Mouse (Mus musculus) cerebellum, postnatal 10 days (tissue): Measurements from ENCODE around the gene Cfap20.

Experiments used
- DNase-seq, 2 experiments: peaks; one replicate each; pipeline ENCODE4 v3.0.0; 2021; ENCODE audit warnings: mixed read lengths in 2 of 2

The Cfap20 gene

DNA sequence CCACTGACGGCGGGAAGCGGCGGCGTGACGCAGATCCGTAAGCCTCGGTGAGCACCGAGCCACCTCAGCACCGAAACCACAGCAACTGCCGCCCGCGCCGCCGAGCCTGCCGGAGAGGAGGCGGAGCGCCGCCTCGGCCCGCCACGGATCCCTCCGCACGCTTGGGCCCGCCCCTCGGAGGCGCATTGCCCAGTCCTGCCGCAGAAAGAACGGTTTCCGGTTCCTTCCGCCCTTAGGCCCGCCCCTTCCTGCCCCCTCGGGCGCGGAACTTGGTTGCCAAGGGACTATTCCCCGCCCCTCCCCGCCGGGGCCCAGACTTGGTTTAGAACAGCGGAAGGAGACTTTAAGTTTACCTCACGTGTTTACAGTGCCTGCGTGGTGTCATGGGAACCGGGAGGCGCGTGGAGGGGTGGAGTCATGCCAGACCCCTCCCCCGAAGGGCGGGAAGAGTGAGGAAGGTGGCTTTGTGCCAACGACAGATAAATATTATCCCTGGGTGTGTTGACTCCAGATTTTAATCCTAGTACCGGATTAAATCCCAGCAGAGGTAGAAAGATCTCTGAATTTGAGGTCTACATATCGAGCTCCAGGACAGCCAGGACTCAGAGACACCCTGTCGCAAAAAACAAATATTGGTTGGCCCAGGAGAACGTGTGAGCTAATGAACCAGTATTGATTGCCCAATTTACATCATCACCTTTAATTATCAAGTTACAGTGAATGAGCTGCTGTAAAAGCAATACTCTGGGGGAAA is at the start of gene Cfap20:
Gene Cfap20, minus strand, starts transcription at position 184 of the 754 bp plus-strand sequence.
- peak; percentile 100 for DNase-seq

DNA sequence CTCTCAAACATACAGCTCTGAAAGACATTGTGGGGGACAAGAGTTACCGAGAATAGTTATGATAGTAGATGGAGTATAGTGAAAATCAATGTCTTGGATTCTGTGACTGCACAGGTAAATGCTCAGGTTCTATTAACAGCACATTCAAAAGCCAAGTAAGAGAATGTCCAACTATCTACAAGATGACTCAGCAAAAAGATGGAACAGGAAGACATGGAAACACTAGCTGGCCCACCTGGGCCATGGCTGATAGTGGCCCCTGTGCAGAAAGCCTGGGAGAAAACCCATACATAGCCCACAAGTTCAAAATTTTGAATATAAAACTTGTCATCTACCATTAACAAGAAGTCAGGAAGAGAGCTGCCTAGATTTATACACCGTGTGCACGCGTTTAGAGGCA is 35.3 kb upstream of the Cfap20 start:
- no peak for DNase-seq

GRCm38 (mm10) chr8:95468995-95469394 is 34.3 kb upstream of the Cfap20 start:
- no peak for DNase-seq

- DNase-seq: peak; percentile 14 to 19
Measured at GRCm38 (mm10) chr8:95466543-95466942, 31.9 kb upstream of the Cfap20 start.

DNA sequence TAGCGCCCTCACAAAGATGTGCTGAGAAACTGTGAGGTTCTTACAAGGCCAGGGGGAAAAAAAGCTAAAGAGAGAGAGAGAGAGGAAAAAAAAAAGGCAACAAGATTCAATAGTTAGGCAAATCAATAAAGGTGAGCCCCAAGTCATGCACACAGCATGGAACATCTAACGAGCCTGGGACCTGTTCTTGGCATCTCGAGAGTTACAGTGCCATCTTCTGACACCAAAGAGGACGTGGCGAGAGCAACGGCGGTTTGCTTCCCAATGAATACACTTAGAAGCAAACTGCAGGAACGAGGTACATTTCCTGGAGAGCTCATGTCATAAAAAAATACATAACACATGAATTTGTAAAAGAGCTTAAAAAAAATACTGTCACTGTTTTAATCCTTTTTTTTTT is 17.8 kb upstream of the Cfap20 start:
- DNase-seq: no peak

DNA sequence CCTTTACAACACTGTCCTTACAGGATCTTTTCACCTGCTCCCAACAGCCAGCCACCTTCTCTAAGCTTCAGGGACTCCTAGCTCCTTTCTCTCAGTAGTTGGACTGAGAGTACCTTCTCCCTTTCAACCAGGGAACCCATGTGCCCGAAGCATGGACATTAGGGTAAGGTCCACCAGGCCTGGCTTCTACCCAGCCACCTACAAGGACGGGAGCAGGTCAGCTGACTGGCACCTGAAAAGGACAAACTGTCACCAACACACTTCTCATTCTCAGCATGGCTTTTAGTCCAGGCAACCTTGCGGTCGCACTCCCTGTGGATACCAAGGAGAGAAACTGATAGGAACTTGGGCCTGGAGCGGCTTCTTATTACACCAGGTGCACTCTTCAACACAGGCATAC is 15.6 kb upstream of the Cfap20 start:
- no peak for DNase-seq

DNA sequence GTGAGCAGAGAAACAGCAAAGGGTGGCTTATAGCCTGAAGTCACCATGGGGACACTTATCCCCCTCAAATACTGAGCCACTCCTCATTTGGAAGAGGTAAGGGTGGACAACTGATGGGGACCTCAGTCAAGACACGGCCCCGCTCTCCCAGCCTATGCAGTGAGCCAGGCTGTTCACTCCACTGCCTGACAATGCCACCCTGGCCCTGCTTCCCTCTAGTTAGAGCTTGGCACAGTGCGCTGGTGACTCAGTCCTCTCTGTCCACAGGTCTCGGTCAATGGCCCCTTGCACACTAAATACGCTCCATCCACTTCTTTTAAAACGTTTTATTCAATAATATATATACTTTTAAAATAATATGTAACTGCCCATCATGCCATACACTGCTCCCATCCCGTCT is 13.0 kb upstream of the Cfap20 start:
- DNase-seq: no peak

- no peak for DNase-seq
Measured at GRCm38 (mm10) chr8:95445042-95445441, 10.4 kb upstream of the Cfap20 start.

GRCm38 (mm10) chr8:95441491-95442039 is 6.9 kb upstream of the Cfap20 start:
- DNase-seq: no peak

- DNase-seq: no peak
Measured at GRCm38 (mm10) chr8:95440168-95440709, 5.6 kb upstream of the Cfap20 start.

DNA sequence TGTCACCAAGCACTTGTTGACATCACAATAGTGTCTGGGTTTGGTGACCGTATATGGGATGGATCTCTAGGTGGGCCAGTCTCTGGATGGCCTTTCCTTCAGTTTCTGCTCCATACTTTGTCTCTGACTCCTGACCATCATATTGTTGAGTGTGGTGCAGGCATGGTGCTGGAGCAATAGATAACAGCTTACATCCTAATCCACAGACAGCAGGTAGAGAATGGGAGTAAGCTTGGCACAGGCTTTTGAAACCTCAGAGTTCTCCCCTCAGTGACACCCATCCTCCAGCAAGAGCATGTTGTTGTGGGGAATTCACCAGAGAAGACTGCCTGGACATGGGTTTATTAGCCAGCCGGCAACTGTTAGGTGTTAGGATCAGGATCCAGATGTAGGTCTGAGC is 4.8 kb upstream of the Cfap20 start:
- DNase-seq: no peak

DNA sequence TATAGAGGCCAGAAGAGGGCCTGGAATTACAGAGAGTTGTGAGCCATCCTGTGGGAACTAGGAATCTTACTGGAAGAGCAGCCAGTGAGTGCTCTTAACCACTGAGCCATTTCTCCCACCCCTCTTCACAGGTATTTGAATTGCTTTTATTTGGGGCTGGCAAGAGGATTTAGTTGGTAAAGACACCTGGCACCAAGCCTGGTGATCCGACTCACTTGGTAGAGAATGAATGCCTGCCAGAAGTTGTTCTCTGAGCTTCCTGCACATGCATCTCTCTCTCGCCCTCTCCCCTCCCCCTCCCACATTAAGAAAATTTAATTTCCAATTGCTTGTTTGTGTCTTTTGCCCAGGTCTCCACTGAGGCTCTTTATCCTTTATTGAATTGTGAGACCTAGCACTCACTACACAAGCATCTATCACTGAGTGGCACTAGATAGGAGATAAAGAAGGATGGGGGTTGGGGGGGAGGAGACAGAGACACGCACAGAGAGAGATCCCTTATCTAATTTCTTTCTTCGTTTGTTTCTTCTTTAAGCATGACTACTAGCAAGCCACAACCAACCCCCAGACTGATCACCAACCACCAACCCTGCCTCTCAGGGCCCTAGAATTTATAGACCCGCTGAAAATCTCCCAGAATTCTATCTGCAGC is 2.8 kb upstream of the Cfap20 start:
- no peak for DNase-seq

- DNase-seq: no peak
Measured at GRCm38 (mm10) chr8:95435930-95436329, 1.3 kb upstream of the Cfap20 start.

- DNase-seq: no peak
Measured at GRCm38 (mm10) chr8:95435471-95435870, 802 bp upstream of the Cfap20 start.

DNA sequence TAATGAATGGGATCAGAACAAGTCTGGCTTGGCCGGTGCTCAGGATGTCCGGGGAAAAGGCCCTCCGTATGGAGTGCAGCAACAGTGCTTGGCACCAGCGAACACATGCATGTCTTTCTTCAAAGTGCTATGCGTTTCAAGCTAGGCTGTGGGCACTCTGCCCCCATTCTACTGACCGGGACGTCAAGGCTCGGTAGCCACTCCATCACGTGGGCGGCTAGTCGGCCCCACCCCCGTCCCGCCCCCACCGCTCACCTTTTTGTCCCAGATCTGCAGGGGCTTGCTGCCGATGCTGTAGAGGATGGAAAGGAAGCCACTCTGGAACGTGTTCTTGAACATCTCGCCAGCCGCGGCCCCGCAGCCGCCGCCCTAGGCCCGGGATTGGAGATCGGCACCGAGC is 436 bp downstream of the Cfap20 start:
- DNase-seq: peak in 1 of 2 experiments; percentile 69

DNA sequence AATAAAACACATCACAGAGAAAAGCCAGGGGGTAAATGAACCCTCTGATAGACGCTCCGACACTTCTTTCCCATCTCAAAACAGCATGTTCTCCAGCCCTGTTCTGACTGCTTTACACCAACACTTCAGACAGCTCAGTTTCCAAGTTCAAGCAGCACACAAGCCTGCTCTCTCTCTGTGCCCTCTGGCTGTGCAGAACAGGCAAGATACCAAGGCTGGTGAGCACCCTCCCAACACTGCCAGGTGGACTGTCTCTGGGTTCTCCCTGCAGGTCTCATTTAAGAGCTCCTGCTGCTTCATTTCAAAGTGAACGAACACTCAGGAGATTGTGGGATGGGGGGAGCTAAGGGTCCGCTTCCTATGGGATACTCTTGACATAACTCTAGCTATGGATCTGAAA is 1.5 kb downstream of the Cfap20 start:
- DNase-seq: peak in 1 of 2 experiments; percentile 22

GRCm38 (mm10) chr8:95432471-95432870 is 2.2 kb downstream of the Cfap20 start:
- DNase-seq: peak; percentile 35 to 47

DNA sequence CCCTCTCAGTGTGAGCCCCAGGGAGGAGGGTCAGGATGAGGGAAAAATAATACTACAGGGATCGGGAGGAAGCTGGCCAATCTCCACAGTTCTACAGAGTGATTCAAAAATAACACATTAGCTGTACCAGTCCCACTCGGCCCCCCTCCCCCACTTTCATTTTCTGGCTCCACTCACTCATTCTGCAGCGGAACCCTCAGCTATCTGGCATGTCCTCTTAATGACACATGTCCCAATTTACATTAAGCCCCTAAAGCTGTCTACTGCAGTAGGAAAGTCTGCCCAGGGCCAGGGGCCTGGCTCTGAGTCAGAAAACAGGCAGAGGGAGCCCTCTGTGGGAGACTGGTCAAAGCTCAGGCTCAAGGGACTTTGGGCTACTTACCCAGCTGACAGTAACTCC is 4.7 kb downstream of the Cfap20 start:
- peak; percentile 85 to 88 for DNase-seq

GRCm38 (mm10) chr8:95427594-95428535 is 6.8 kb downstream of the Cfap20 start:
- DNase-seq: peak; percentile 84 to 86

DNA sequence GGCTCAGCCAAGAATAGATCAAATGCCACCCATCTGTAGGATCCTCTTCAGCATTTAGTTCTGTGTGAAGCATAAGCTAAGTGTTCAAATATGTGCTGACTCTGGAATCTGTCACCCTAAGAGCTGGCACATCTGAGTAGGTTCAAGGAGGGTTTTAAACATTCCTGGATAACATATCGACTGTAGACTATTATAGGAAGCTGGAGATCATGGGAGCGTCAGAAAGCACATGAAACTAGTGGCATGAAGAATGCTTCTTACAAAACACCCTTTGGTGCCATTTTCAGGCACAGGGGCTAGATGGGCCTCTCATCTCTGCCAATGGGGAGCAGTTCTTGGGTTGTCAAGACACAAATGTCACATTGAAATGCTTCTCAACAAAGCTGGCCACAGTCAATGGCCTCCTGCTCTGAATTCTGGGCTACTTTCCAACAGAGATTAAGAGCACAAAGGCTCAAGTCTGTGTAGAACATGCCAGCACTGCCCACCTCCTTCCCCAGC is 7.8 kb downstream of the Cfap20 start:
- peak; percentile 67 to 75 for DNase-seq

- DNase-seq: no peak
Measured at GRCm38 (mm10) chr8:95424682-95425081, 10.0 kb downstream of the Cfap20 start.

DNA sequence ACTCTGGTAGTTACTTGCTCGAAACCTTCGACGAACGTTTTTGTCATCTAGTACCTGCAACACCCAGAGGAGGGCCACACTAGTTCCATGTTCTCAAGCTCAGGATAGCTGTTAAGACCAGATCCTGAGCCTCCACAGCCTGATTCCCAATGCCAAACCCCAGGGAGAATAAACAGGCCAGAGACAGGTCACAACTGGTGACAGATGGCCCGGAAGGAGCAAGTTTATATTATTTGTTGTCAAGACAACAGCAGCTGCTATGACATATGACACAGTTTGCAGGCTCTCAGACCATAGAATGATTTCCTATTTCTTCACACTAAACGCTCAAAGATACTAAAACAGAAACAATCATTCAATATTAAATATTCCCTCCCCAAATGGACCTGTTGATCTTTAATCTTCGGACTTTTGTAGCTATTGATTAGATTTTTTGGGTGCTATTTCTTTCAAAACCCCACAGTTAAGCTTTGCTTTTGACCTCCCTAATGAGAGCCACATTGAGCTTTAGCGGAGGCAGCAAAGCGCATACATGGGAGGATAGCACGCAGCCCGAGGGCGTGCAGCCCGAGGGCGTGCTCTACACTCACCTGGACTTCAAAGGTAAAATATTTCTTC is 12.4 kb downstream of the Cfap20 start:
- DNase-seq: no peak
